Mouse (Mus musculus): ENCODE data around the gene Ippk. TPM values are rescaled to one million over a fixed set of nuclear protein-coding genes. Genes with fewer than 3 reads are reported as not detected.

Gene Ippk
- polyA plus RNA-seq, 1 experiment from 2014 or later = 14.6 TPM

- Histone ChIP-seq H3K27ac (replicated peaks; ENCODE audit: low read depth, low read length) (no peak overlapping the region; the same call in 1 of the 2 replicates), H3K4me3 (ENCODE audit: low read depth, low read length) (no peak overlapping the region), H3K9me3 (ENCODE audit: control insufficient read depth, low read length) (no peaks in the 10 kb centered on the region), H3K36me3 (ENCODE audit: control insufficient read depth, insufficient read depth, low read length) (peaks cover 13% of the 10 kb centered on the region; the same call in 1 of the 2 replicates), H3K4me2 (ENCODE audit: low read depth, severe bottlenecking) (no peak overlapping the region), H3K9ac (ENCODE audit: low read length) (no peak overlapping the region), H3K4me1 (ENCODE audit: control insufficient read depth, insufficient read depth, low read length) (no peaks in the 10 kb centered on the region), H3K27me3 (ENCODE audit: control insufficient read depth, insufficient read depth, low read length) (no peaks in the 10 kb centered on the region)
- WGBS = 75% methylated on average over 11 of the region's 11 CpGs
- ATAC-seq (ENCODE audit: insufficient number of reproducible peaks, low FRiP score, low TSS enrichment, low read depth) (no peak), DNase-seq (ENCODE audit: low spot score) (no peak)
Observed at GRCm38 (mm10) chr13:49466393-49467075, 45.5 kb downstream of the Ippk start.

DNA sequence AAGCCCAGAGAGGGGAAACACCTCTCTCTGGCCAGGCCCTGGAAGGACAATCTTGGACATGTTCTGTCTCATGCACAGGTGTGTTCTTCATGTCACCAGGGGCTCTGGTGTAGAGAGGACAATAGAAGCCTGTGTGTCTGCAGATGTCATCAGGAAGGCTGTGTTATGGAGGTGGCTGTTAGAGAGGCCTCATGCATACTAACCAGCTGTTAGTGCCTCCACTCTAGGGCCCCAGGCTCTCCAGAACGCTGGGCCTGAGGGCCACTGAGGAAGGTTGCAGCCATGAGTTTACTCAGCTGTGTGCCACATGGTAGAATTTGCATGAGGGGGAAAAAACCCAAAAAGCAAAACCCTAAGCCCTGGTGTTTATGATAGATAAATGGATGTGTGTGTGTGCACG lies 46.5 kb downstream of the Ippk start:
- ATAC-seq (ENCODE audit: insufficient number of reproducible peaks, low FRiP score, low TSS enrichment, low read depth) (no peak), DNase-seq (ENCODE audit: low spot score) (no peak)
- Histone ChIP-seq H3K4me2 (ENCODE audit: low read depth, severe bottlenecking) (no peak overlapping the region), H3K27ac (replicated peaks; ENCODE audit: low read depth, low read length) (no peak overlapping the region), H3K4me1 (ENCODE audit: control insufficient read depth, insufficient read depth, low read length) (no peaks in the 10 kb centered on the region), H3K4me3 (ENCODE audit: low read depth, low read length) (no peak overlapping the region), H3K27me3 (ENCODE audit: control insufficient read depth, insufficient read depth, low read length) (no peaks in the 10 kb centered on the region), H3K9ac (ENCODE audit: low read length) (no peak overlapping the region), H3K36me3 (ENCODE audit: control insufficient read depth, insufficient read depth, low read length) (peaks cover 10% of the 10 kb centered on the region; the same call in 1 of the 2 replicates), H3K9me3 (ENCODE audit: control insufficient read depth, low read length) (no peaks in the 10 kb centered on the region)
- 71% methylated on average over 2 of the region's 2 CpGs for WGBS

DNA sequence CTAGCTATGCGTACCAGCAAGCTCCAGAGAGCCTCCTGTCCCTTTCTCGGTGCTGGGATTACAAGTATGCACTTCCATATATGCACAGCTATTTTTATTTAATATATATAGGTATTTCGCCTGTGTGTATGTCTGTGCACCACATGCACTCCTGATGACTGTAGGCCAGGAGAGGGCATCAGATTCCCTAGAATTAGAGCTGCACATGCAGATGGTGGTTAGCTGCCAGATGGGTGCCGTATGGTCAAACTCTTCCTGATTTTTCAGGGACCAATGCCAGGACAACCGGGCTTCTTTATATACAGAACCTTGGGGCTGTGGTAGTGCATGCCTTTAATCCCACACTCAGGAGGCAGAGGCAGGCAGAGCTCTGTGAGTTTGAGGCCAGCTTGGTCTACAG lies 48.0 kb downstream of the Ippk start:
- no peak overlapping the region for H3K27ac ChIP-seq (replicated peaks; ENCODE audit: low read depth, low read length)
- WGBS = 95% methylated on average over 5 of the region's 5 CpGs

GRCm38 (mm10) chr13:49470319-49470718 lies 49.3 kb downstream of the Ippk start:
- Histone ChIP-seq H3K9ac (ENCODE audit: low read length) (no peak overlapping the region), H3K4me1 (ENCODE audit: control insufficient read depth, insufficient read depth, low read length) (no peaks in the 10 kb centered on the region), H3K27ac (replicated peaks; ENCODE audit: low read depth, low read length) (no peak overlapping the region), H3K27me3 (ENCODE audit: control insufficient read depth, insufficient read depth, low read length) (no peaks in the 10 kb centered on the region), H3K4me2 (ENCODE audit: low read depth, severe bottlenecking) (no peak overlapping the region), H3K36me3 (ENCODE audit: control insufficient read depth, insufficient read depth, low read length) (0 out of 2 replicates have a peak, but pooled peaks cover 2% of the 10 kb centered on the region), H3K9me3 (ENCODE audit: control insufficient read depth, low read length) (no peaks in the 10 kb centered on the region), H3K4me3 (ENCODE audit: low read depth, low read length) (no peak overlapping the region)
- no peak for DNase-seq (ENCODE audit: low spot score)
- WGBS = 89% methylated on average over 4 of the region's 4 CpGs
- no peak for ATAC-seq (ENCODE audit: insufficient number of reproducible peaks, low FRiP score, low TSS enrichment, low read depth)

More for the DNA sequence above, 48.0 kb downstream of the Ippk start:
- H3K4me2 ChIP-seq (ENCODE audit: low read depth, severe bottlenecking) = no peak overlapping the region
- no peak overlapping the region for H3K4me3 ChIP-seq (ENCODE audit: low read depth, low read length)
- no peak overlapping the region for H3K9ac ChIP-seq (ENCODE audit: low read length)
- ATAC-seq (ENCODE audit: insufficient number of reproducible peaks, low FRiP score, low TSS enrichment, low read depth) = no peak
- no peaks in the 10 kb centered on the region for H3K4me1 ChIP-seq (ENCODE audit: control insufficient read depth, insufficient read depth, low read length)
- no peak for DNase-seq (ENCODE audit: low spot score)
- no peaks in the 10 kb centered on the region for H3K27me3 ChIP-seq (ENCODE audit: control insufficient read depth, insufficient read depth, low read length)
- H3K36me3 ChIP-seq (ENCODE audit: control insufficient read depth, insufficient read depth, low read length) = peaks cover 10% of the 10 kb centered on the region; the same call in 1 of the 2 replicates
- H3K9me3 ChIP-seq (ENCODE audit: control insufficient read depth, low read length) = no peaks in the 10 kb centered on the region

GRCm38 (mm10) chr13:49470806-49471205 lies 49.8 kb downstream of the Ippk start:
- Histone ChIP-seq H3K4me2 (ENCODE audit: low read depth, severe bottlenecking) (no peak overlapping the region), H3K27me3 (ENCODE audit: control insufficient read depth, insufficient read depth, low read length) (no peaks in the 10 kb centered on the region), H3K9me3 (ENCODE audit: control insufficient read depth, low read length) (no peaks in the 10 kb centered on the region), H3K27ac (replicated peaks; ENCODE audit: low read depth, low read length) (no peak overlapping the region), H3K9ac (ENCODE audit: low read length) (no peak overlapping the region), H3K4me1 (ENCODE audit: control insufficient read depth, insufficient read depth, low read length) (no peaks in the 10 kb centered on the region), H3K4me3 (ENCODE audit: low read depth, low read length) (no peak overlapping the region), H3K36me3 (ENCODE audit: control insufficient read depth, insufficient read depth, low read length) (no peaks in the 10 kb centered on the region)
- ATAC-seq (ENCODE audit: insufficient number of reproducible peaks, low FRiP score, low TSS enrichment, low read depth) = no peak
- WGBS = 90% methylated on average over 4 of the region's 4 CpGs
- no peak for DNase-seq (ENCODE audit: low spot score)

- no peak overlapping the region for H3K4me2 ChIP-seq (ENCODE audit: low read depth, severe bottlenecking)
- DNase-seq (ENCODE audit: low spot score) (no peak), ATAC-seq (ENCODE audit: insufficient number of reproducible peaks, low FRiP score, low TSS enrichment, low read depth) (no peak)
- no peaks in the 10 kb centered on the region for H3K9me3 ChIP-seq (ENCODE audit: control insufficient read depth, low read length)
- WGBS = 78% methylated on average over 4 of the region's 4 CpGs
- no peaks in the 10 kb centered on the region for H3K4me1 ChIP-seq (ENCODE audit: control insufficient read depth, insufficient read depth, low read length)
- H3K4me3 ChIP-seq (ENCODE audit: low read depth, low read length) = no peak overlapping the region
- no peak overlapping the region for H3K9ac ChIP-seq (ENCODE audit: low read length)
- no peaks in the 10 kb centered on the region for H3K27me3 ChIP-seq (ENCODE audit: control insufficient read depth, insufficient read depth, low read length)
- H3K27ac ChIP-seq (replicated peaks; ENCODE audit: low read depth, low read length) = no peak overlapping the region
- H3K36me3 ChIP-seq (ENCODE audit: control insufficient read depth, insufficient read depth, low read length) = no peaks in the 10 kb centered on the region
Observed at GRCm38 (mm10) chr13:49471981-49472675, 51.1 kb downstream of the Ippk start.

GRCm38 (mm10) chr13:49472676-49473005 lies 51.6 kb downstream of the Ippk start:
- H3K4me3 ChIP-seq (ENCODE audit: low read depth, low read length) = no peak overlapping the region

GRCm38 (mm10) chr13:49477887-49478286 lies 56.8 kb downstream of the Ippk start:
- WGBS = 87% methylated on average over 3 of the region's 3 CpGs
- no peak for DNase-seq (ENCODE audit: low spot score)
- Histone ChIP-seq H3K9ac (ENCODE audit: low read length) (no peak overlapping the region), H3K4me2 (ENCODE audit: low read depth, severe bottlenecking) (no peak overlapping the region), H3K9me3 (ENCODE audit: control insufficient read depth, low read length) (no peaks in the 10 kb centered on the region), H3K27me3 (ENCODE audit: control insufficient read depth, insufficient read depth, low read length) (no peaks in the 10 kb centered on the region), H3K4me3 (ENCODE audit: low read depth, low read length) (no peak overlapping the region), H3K36me3 (ENCODE audit: control insufficient read depth, insufficient read depth, low read length) (no peaks in the 10 kb centered on the region), H3K4me1 (ENCODE audit: control insufficient read depth, insufficient read depth, low read length) (no peaks in the 10 kb centered on the region), H3K27ac (replicated peaks; ENCODE audit: low read depth, low read length) (no peak overlapping the region)
- ATAC-seq (ENCODE audit: insufficient number of reproducible peaks, low FRiP score, low TSS enrichment, low read depth) = no peak

More at GRCm38 (mm10) chr13:49472676-49473005, 51.6 kb downstream of the Ippk start:
- WGBS = 94% methylated on average over 6 of the region's 6 CpGs
- Histone ChIP-seq H3K36me3 (ENCODE audit: control insufficient read depth, insufficient read depth, low read length) (no peaks in the 10 kb centered on the region), H3K27ac (replicated peaks; ENCODE audit: low read depth, low read length) (no peak overlapping the region), H3K4me2 (ENCODE audit: low read depth, severe bottlenecking) (no peak overlapping the region), H3K9ac (ENCODE audit: low read length) (no peak overlapping the region), H3K9me3 (ENCODE audit: control insufficient read depth, low read length) (no peaks in the 10 kb centered on the region), H3K4me1 (ENCODE audit: control insufficient read depth, insufficient read depth, low read length) (no peaks in the 10 kb centered on the region), H3K27me3 (ENCODE audit: control insufficient read depth, insufficient read depth, low read length) (no peaks in the 10 kb centered on the region)
- ATAC-seq (ENCODE audit: insufficient number of reproducible peaks, low FRiP score, low TSS enrichment, low read depth) (no peak), DNase-seq (ENCODE audit: low spot score) (no peak)

All from limb, embryonic 11.5 days (tissue).